Mouse (Mus musculus): ENCODE data around the gene Eef1akmt4.
A peak's percentile ranks its signal among the peaks of the same experiment; 100 is the strongest.

The Eef1akmt4 gene

GRCm38 (mm10) chr16:20611357-20612227 lies at the start of gene Eef1akmt4, which contains the start of the genes Gm49333 and Alg3:
Gene Eef1akmt4, plus strand, starts transcription at chr16:20611593.
Gene Gm49333, plus strand, starts transcription at chr16:20611610.
Gene Alg3, minus strand, starts transcription at chr16:20611735.
- DNase-seq: peak; percentile 86

- no peak for DNase-seq
Measured at GRCm38 (mm10) chr16:20565075-20565474, 46.3 kb upstream of the Eef1akmt4 start.

- no peak for DNase-seq
Measured at GRCm38 (mm10) chr16:20589366-20589938, 21.9 kb upstream of the Eef1akmt4 start, which contains the start of gene Vwa5b2. Gene Vwa5b2, plus strand, starts transcription at chr16:20589471.

GRCm38 (mm10) chr16:20589939-20590679 lies 21.3 kb upstream of the Eef1akmt4 start:
- DNase-seq: peak; percentile 47

GRCm38 (mm10) chr16:20590680-20591038 lies 20.7 kb upstream of the Eef1akmt4 start:
- no peak for DNase-seq

- no peak for DNase-seq
Measured at GRCm38 (mm10) chr16:20591076-20591705, 20.2 kb upstream of the Eef1akmt4 start.

GRCm38 (mm10) chr16:20595060-20595673 lies 16.2 kb upstream of the Eef1akmt4 start:
- no peak for DNase-seq

- no peak for DNase-seq
Measured at GRCm38 (mm10) chr16:20595737-20596136, 15.7 kb upstream of the Eef1akmt4 start.

- no peak for DNase-seq
Measured at GRCm38 (mm10) chr16:20596687-20597441, 14.5 kb upstream of the Eef1akmt4 start.

- DNase-seq: no peak
Measured at GRCm38 (mm10) chr16:20600511-20600910, 10.9 kb upstream of the Eef1akmt4 start.

- no peak for DNase-seq
Measured at GRCm38 (mm10) chr16:20604705-20605104, 6.7 kb upstream of the Eef1akmt4 start.

GRCm38 (mm10) chr16:20610501-20611356 lies 664 bp upstream of the Eef1akmt4 start:
- DNase-seq: peak; percentile 59

- DNase-seq: no peak
Measured at GRCm38 (mm10) chr16:20619541-20620398, 8.4 kb downstream of the Eef1akmt4 start.

- DNase-seq: no peak
Measured at GRCm38 (mm10) chr16:20620399-20620735, 9.0 kb downstream of the Eef1akmt4 start.

GRCm38 (mm10) chr16:20620751-20621190 lies 9.4 kb downstream of the Eef1akmt4 start:
- no peak for DNase-seq

GRCm38 (mm10) chr16:20621191-20621990 lies 10.0 kb downstream of the Eef1akmt4 start, which contains the start of gene Camk2n2:
Gene Camk2n2, minus strand, starts transcription at chr16:20621287.
- DNase-seq: no peak

GRCm38 (mm10) chr16:20621991-20622685 lies 10.7 kb downstream of the Eef1akmt4 start:
- peak; percentile 63 for DNase-seq

GRCm38 (mm10) chr16:20623211-20623610 lies 11.8 kb downstream of the Eef1akmt4 start:
- no peak for DNase-seq
